Mouse (Mus musculus) cerebellum, adult 2 months (tissue): ENCODE data around the gene Gprc5c.

Source experiments
- CTCF ChIP-seq: fragments of 200-500 bp; IDR thresholded peaks from 2 replicates; pipeline ENCODE4 v1.5.1; 2011; ENCODE audit warnings: low read depth, mild to moderate bottlenecking, control low read depth, low read length, moderate library complexity, borderline replicate concordance; ENCODE audit not compliant: insufficient read depth
- POLR2A ChIP-seq: fragments of 200-500 bp; IDR thresholded peaks from 2 replicates; pipeline ENCODE4 v1.6.1; 2011; ENCODE audit warnings: low read length, control low read depth, borderline replicate concordance; ENCODE audit not compliant: insufficient read depth

DNA sequence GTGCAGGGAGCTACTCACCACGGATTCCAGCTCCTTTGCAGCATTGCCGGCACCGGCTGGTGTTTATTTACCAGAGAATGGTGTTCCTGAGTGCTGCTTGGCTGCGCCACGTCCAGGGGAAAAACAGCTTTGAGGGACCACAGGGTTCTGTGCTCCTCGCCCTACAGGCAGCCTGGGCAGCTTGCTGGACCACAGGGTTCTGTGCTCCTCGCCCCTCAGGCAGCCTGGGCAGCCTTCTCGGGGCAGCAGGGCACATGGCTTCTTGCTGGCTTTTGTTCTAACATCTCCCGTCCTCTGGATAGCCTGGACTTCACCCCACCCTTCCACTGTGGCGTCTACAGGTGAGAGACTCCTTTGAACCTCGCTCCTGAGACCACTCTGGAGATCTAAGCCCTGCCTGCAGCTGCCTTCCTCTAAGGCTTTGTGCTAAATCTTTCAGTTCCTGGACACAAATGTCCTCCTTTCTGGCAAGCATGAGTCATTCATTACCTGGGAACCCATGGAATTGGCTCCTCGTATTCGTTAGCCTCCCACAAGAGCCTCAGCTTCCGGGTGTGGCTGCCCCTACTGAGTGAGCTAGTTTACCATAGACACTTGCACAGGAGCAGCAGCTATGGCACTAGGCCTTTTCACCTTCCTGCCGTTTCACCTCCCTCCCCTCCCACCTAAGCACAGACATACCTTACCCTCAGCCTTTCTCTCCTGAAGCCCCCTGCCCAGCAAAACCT, 48.2 kb upstream of the Gprc5c start:
- TF ChIP-seq CTCF, result no peak
- no peak for TF ChIP-seq POLR2A
